Mouse (Mus musculus): ENCODE data around the gene Scn1b. TPM values are rescaled to one million over a fixed set of nuclear protein-coding genes. Genes with fewer than 3 reads are reported as not detected.

Scn1b gene
- polyA plus RNA-seq, 1 experiment from 2014 or later, result 1.3 TPM

GRCm38 (mm10) chr7:31122641-31123631, 3.9 kb downstream of the Scn1b start:
- H3K27ac ChIP-seq, result no peak overlapping the region
- peaks cover 18% of the 10 kb centered on the region for H3K4me1 ChIP-seq (replicated peaks)
- peaks cover under 1% of the 10 kb centered on the region; the same call in 1 of the 2 replicates for H3K36me3 ChIP-seq
- H3K27me3 ChIP-seq (ENCODE audit: insufficient read depth, poor library complexity, severe bottlenecking), result peaks cover 37% of the 10 kb centered on the region
- WGBS, result 91% methylated on average over 16 of the region's 16 CpGs
- H3K9me3 ChIP-seq, result no peaks in the 10 kb centered on the region
- H3K4me3 ChIP-seq, result no peak overlapping the region
- DNase-seq (ENCODE audit: low spot score), result no peak

GRCm38 (mm10) chr7:31119556-31119955, 7.2 kb downstream of the Scn1b start:
- Histone ChIP-seq H3K4me1 (replicated peaks) (peaks cover 26% of the 10 kb centered on the region), H3K9me3 (no peaks in the 10 kb centered on the region), H3K27ac (no peak overlapping the region), H3K27me3 (ENCODE audit: insufficient read depth, poor library complexity, severe bottlenecking) (peaks cover 13% of the 10 kb centered on the region), H3K4me3 (no peak overlapping the region), H3K36me3 (no peaks in the 10 kb centered on the region)
- DNase-seq (ENCODE audit: low spot score), result no peak
- WGBS, result 88% methylated on average over 5 of the region's 5 CpGs

DNA sequence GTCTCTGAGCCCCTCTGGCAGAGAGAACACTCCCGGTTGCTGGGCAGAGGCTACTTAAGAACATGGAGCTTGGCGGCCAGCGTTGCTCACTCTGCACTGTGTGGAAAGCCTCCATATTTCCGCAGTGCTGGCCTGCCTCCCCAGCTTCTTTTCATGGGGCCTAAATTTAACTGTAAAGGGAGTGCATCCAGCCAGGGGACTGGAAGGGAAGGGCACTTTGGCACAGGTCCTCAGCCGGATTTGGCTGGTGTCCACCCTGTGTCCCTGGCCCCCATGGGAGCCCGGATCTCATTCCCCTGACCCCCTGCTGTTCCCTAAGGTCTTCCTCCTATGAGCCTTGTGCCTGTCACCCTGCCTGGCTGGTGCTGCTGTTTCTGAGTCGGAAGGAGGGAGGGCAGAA, 8.3 kb downstream of the Scn1b start:
- Histone ChIP-seq H3K9me3 (no peaks in the 10 kb centered on the region), H3K27ac (no peak overlapping the region), H3K27me3 (ENCODE audit: insufficient read depth, poor library complexity, severe bottlenecking) (peaks cover 15% of the 10 kb centered on the region), H3K4me1 (replicated peaks) (peaks cover 29% of the 10 kb centered on the region), H3K4me3 (no peak overlapping the region), H3K36me3 (no peaks in the 10 kb centered on the region)
- WGBS, result 83% methylated on average over 7 of the region's 7 CpGs
- no peak for DNase-seq (ENCODE audit: low spot score)

- no peak overlapping the region for H3K27ac ChIP-seq
- H3K4me3 ChIP-seq, result no peak overlapping the region; the same call in 1 of the 2 replicates
- 87% methylated on average over 11 of the region's 11 CpGs for WGBS
- H3K9me3 ChIP-seq, result no peaks in the 10 kb centered on the region
- DNase-seq (ENCODE audit: low spot score), result no peak
- H3K4me1 ChIP-seq (replicated peaks), result peaks cover 29% of the 10 kb centered on the region
- no peaks in the 10 kb centered on the region for H3K36me3 ChIP-seq
- peaks cover 15% of the 10 kb centered on the region for H3K27me3 ChIP-seq (ENCODE audit: insufficient read depth, poor library complexity, severe bottlenecking)
These were observed 9.3 kb downstream of the Scn1b start for GRCm38 (mm10) chr7:31117465-31117864.

DNA sequence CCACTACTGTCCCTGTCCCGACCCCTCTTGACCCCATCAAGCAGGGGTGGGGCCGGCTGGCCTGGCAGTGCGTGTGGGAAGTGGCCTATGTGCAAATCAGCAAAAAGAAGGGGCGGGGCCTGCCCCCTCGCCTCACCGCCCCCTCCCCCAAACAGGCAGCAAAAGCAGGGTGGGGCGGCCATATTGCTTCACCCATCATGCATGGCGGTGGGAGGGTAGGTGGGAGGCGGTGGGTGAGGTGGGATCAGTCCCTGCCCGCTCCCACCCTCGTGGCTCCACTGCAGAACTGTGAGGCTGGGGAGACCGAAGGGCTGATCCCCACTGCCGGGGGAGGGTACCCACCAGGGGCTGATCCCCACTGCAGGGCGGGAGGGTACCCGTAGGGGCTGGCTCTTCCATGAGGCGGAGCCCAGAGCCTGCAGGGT, 10.1 kb downstream of the Scn1b start:
- peak; percentile 39 for DNase-seq (ENCODE audit: low spot score)
- 40% methylated on average over 16 of the region's 16 CpGs for WGBS
- no peaks in the 10 kb centered on the region for H3K36me3 ChIP-seq
- no peaks in the 10 kb centered on the region for H3K9me3 ChIP-seq
- H3K4me1 ChIP-seq (replicated peaks), result peaks cover 33% of the 10 kb centered on the region
- H3K4me3 ChIP-seq, result peak overlapping the region; percentile 24
- H3K27me3 ChIP-seq (ENCODE audit: insufficient read depth, poor library complexity, severe bottlenecking), result peaks cover 15% of the 10 kb centered on the region
- H3K27ac ChIP-seq, result peak overlapping the region; percentile 69

- peak; percentile 60 for DNase-seq (ENCODE audit: low spot score)
- 0 out of 2 replicates have a peak overlapping the region, but pooled peaks have one; percentile 9 for H3K4me3 ChIP-seq
- WGBS, result 23% methylated on average over 17 of the region's 17 CpGs
- no peaks in the 10 kb centered on the region for H3K9me3 ChIP-seq
- H3K27ac ChIP-seq, result peak overlapping the region; percentile 63
- H3K27me3 ChIP-seq (ENCODE audit: insufficient read depth, poor library complexity, severe bottlenecking), result peaks cover 15% of the 10 kb centered on the region
- no peaks in the 10 kb centered on the region for H3K36me3 ChIP-seq
- peaks cover 35% of the 10 kb centered on the region for H3K4me1 ChIP-seq (replicated peaks)
These were observed 11.2 kb downstream of the Scn1b start for GRCm38 (mm10) chr7:31115587-31116043.

- peak; percentile 29 for DNase-seq (ENCODE audit: low spot score)
- Histone ChIP-seq H3K36me3 (no peaks in the 10 kb centered on the region), H3K4me3 (peak within 1 kb of the TSS; percentile 18), H3K27me3 (ENCODE audit: insufficient read depth, poor library complexity, severe bottlenecking) (peaks cover 15% of the 10 kb centered on the region), H3K27ac (peak within 1 kb of the TSS; percentile 63), H3K4me1 (replicated peaks) (peaks cover 35% of the 10 kb centered on the region), H3K9me3 (no peaks in the 10 kb centered on the region)
- 21% methylated on average over 14 of the region's 15 CpGs for WGBS
These were observed 11.6 kb downstream of the Scn1b start, which contains the start of gene Hpn for GRCm38 (mm10) chr7:31115182-31115581. Gene Hpn (minus strand): TSS chr7:31115290.

DNA sequence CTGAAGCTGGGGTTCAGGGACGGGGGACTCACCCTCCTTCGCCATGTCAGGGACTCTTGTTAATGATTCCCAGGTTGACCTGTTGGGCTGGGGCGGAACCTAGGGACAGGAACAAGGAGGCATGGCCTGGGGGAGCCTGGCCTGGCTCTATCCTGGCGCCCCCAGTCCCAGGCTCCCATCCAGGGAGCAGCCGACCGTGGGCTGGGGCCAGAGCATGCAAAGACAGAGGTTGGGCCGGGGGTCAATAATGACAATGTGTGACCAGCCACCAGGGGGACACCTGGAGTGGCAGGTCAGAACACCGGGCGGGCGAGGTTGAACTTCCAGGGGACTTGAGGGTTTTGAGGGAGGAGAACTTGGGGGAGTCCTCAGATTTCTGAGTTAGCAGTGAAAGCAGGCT, 12.2 kb downstream of the Scn1b start:
- peaks cover 35% of the 10 kb centered on the region for H3K4me1 ChIP-seq (replicated peaks)
- H3K4me3 ChIP-seq, result peak overlapping the region; percentile 18; the same call in 1 of the 2 replicates
- H3K9me3 ChIP-seq, result no peaks in the 10 kb centered on the region
- peak overlapping the region; percentile 63 for H3K27ac ChIP-seq
- 48% methylated on average over 10 of the region's 10 CpGs for WGBS
- H3K36me3 ChIP-seq, result no peaks in the 10 kb centered on the region
- peaks cover 15% of the 10 kb centered on the region for H3K27me3 ChIP-seq (ENCODE audit: insufficient read depth, poor library complexity, severe bottlenecking)
- no peak for DNase-seq (ENCODE audit: low spot score)

DNA sequence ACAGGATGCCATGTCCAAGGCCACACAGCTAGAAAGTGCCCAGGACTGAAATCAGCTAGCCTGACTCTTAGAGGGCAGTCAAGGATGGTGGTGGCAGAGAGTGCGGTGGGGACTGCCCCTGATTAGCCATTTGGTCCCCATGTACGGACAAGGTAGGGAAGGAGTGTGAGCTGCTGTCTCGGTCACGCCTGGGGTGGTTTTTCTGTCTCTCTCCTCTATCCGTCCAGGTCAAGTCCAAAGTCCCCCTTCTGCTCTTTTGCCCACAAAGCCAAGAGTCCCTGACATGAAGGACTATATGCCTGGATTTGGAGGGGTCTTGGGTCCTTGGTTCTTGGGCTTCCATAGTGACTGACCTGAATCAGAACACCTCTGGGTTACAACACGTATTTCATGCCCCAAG, 13.0 kb downstream of the Scn1b start:
- Histone ChIP-seq H3K27ac (no peak overlapping the region), H3K27me3 (ENCODE audit: insufficient read depth, poor library complexity, severe bottlenecking) (peaks cover 15% of the 10 kb centered on the region), H3K36me3 (no peaks in the 10 kb centered on the region), H3K4me3 (no peak overlapping the region), H3K9me3 (no peaks in the 10 kb centered on the region), H3K4me1 (replicated peaks) (peaks cover 35% of the 10 kb centered on the region)
- DNase-seq (ENCODE audit: low spot score), result no peak
- 80% methylated on average over 6 of the region's 6 CpGs for WGBS

DNA sequence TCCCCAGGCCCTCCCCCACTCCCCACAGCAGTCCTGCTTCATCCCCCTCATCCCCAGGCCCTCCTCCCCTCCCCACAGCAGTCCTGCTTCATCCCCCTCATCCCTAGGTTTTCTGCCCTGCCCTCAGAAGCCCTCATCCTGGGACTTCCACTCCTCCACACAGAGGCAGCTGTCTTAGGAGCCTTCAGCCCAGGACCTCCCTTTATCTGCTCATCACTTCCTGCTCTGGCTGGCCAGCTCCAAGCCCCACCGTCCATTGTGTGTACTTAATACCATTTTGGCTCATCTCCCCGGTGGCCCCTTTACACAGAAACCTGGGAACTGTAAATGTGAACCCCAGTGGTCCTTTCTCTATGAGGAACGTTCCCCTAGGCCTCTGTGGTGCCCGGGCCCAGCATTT, 14.8 kb downstream of the Scn1b start:
- Histone ChIP-seq H3K36me3 (no peaks in the 10 kb centered on the region), H3K4me1 (replicated peaks) (peaks cover 34% of the 10 kb centered on the region), H3K4me3 (no peak overlapping the region), H3K9me3 (no peaks in the 10 kb centered on the region), H3K27ac (peak overlapping the region; percentile 35; the same call in 1 of the 2 replicates), H3K27me3 (ENCODE audit: insufficient read depth, poor library complexity, severe bottlenecking) (peaks cover 15% of the 10 kb centered on the region)
- 50% methylated on average over 4 of the region's 4 CpGs for WGBS
- DNase-seq (ENCODE audit: low spot score), result no peak

DNA sequence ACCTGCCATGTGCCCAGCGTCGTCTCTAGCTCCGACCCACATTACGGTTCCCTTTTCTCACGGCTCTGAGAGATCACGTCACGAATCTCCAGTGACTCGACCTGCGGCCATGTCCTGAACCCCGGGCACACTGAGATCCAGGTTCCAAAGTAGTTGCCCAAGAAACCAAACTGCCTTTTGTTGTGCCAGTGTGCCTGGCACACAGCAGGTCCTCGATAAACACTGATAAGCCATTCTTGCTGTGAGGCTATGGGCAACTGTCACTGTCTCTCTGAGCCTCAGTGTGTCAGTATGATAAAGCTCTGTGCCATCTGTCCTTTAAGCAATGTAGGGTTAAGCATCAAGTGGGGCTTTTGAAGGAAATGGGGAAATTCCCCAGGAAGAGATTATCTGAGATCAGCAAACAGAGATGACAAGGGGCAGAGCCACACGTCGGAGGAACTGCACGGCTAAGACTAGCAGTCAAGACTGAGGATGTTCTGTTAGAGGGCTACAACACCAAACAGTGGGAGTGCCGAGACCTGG, 15.9 kb downstream of the Scn1b start:
- H3K27ac ChIP-seq, result peak overlapping the region; percentile 8; the same call in 1 of the 2 replicates
- 89% methylated on average over 15 of the region's 15 CpGs for WGBS
- no peak overlapping the region for H3K4me3 ChIP-seq
- H3K4me1 ChIP-seq (replicated peaks), result peaks cover 23% of the 10 kb centered on the region
- peaks cover 15% of the 10 kb centered on the region for H3K27me3 ChIP-seq (ENCODE audit: insufficient read depth, poor library complexity, severe bottlenecking)
- no peak for DNase-seq (ENCODE audit: low spot score)
- no peaks in the 10 kb centered on the region for H3K9me3 ChIP-seq
- no peaks in the 10 kb centered on the region for H3K36me3 ChIP-seq

DNA sequence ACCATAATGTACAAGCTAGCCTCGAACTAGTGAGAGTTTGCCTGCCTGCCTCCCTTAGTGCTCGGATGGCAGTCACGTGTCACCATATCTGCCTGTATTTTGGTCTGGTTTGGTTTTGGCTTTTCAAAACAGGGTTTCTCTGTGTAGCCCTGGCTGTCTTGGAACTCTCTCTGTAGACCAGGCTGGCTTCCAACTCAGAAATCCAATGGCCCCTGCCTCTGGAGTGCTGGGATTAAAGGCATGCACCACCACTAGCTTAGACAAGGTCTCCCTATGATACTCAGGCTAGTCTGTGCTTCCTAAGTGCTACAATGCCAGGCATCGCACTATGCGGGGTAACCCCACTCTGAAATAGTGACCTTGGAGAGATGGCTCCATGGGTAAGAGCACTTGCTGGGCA, 17.0 kb downstream of the Scn1b start:
- Histone ChIP-seq H3K4me3 (no peak overlapping the region), H3K4me1 (replicated peaks) (peaks cover 15% of the 10 kb centered on the region), H3K36me3 (no peaks in the 10 kb centered on the region), H3K27ac (no peak overlapping the region), H3K9me3 (no peaks in the 10 kb centered on the region), H3K27me3 (ENCODE audit: insufficient read depth, poor library complexity, severe bottlenecking) (0 out of 2 replicates have a peak, but pooled peaks cover 6% of the 10 kb centered on the region)
- WGBS, result 88% methylated on average over 5 of the region's 5 CpGs
- no peak for DNase-seq (ENCODE audit: low spot score)

DNA sequence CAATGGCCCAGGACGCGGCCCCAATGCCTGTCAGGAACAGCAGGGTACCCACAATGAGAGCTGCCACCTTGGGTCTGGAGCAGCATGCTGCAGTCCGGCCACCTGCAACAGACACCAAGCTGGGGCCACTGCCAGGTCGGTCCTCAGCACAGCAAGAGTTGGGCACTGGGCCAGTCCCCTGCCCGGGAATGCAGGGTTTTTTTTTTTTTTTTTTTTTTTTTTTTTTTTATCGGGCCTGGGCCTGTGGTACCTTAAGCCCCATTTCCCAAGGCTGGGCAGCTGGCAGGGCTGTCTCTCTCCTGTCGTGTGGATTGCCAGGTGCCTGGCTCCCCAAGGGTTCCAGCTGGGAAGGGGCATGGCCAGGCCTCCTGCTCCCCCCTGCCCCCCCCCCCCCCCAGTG, 17.7 kb downstream of the Scn1b start:
- H3K27me3 ChIP-seq (ENCODE audit: insufficient read depth, poor library complexity, severe bottlenecking), result no peaks in the 10 kb centered on the region
- no peak overlapping the region for H3K27ac ChIP-seq
- H3K4me1 ChIP-seq (replicated peaks), result peaks cover 10% of the 10 kb centered on the region; the same call in 1 of the 2 replicates
- no peaks in the 10 kb centered on the region for H3K36me3 ChIP-seq
- 38% methylated on average over 7 of the region's 7 CpGs for WGBS
- H3K4me3 ChIP-seq, result no peak overlapping the region
- H3K9me3 ChIP-seq, result no peaks in the 10 kb centered on the region
- no peak for DNase-seq (ENCODE audit: low spot score)

Measured in hindbrain, embryonic 10.5 days (tissue).